Mouse (Mus musculus) ES-CJ7 (cell line): ENCODE data around the gene Tbxas1.

Source experiments
- DNase-seq: peaks from one replicate; pipeline ENCODE4 v3.0.0; 2011; ENCODE audit warnings: low read depth, low spot score

The Tbxas1 gene

GRCm38 (mm10) chr6:38875258-38876070 is at the start of gene Tbxas1:
Tbxas1 (plus strand) TSS chr6:38875404.
- peak; percentile 30 for DNase-seq

DNA sequence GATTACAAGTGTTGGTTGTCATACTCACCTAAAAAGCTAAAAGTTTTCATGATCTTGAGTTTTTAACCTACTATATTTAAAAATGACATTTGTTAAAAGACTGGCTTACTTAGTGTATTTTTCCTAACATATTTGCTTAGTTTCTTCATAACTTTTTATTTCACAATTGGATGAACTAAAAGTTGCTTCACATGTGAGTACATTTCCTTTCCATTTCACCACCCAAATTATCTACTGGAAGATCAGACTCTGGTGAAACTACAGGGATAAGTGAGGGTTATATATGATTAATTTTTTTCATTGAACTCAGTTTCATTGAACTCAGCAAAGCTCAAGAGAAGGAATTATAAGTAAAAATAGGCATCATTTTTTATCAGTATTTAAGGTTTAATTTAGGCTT is 49.3 kb upstream of the Tbxas1 start:
- no peak for DNase-seq

DNA sequence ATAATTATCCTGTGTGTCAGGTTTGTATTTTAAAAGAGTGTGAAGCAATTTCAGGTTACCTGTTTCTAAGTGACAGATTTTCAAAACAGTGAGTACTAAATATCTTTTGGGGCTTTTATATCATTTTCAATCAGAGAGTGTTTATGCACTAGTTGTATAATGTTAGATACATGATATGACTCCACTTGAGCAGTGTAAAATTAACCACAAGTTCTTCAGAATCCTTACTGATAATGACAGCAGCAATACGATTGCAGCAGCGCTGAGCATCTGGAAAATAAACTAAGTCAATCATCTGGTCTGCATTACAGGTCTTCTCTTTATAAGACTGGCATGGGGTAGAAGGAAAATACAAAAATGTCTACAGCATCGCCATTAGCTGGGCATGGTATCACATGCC is 48.3 kb upstream of the Tbxas1 start:
- DNase-seq = no peak

DNA sequence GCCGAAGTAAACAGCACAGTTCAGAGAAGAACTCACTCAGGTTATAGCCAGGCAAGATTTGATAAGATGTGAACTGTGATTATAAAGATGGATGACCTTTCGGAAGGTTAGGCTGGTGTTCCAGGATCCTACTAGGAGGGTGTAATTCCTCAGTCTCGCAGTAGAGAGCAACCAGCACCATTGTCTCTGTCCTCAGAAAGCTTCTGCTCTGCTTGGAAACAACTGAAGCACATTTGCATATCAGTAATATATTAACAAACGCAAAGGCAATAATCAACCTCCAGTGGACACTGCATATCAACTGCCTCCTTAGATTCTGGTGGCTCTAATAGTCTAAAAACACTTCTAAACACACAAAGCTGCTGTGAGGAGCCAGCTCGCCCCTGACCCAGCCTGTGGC is 47.8 kb upstream of the Tbxas1 start:
- no peak for DNase-seq

DNA sequence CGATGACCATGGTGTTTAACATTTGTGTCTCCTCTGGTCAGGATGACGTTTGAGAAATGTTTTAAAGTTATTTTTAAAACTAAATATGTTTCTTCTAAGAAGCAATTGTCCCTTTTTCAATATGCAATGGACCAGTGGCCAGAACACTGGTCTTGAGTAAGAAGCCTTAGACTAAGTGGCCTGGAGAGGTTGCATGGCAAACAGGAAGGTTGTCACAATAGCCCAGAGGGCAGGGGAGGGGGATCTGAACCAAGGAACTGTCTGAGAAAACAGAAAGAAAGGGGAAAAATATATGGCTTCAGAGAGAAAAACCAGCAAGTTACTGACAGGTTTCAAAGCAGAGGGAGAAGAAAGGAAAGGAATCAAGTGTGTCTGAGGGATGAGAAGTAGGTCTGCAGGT is 47.0 kb upstream of the Tbxas1 start:
- no peak for DNase-seq

DNA sequence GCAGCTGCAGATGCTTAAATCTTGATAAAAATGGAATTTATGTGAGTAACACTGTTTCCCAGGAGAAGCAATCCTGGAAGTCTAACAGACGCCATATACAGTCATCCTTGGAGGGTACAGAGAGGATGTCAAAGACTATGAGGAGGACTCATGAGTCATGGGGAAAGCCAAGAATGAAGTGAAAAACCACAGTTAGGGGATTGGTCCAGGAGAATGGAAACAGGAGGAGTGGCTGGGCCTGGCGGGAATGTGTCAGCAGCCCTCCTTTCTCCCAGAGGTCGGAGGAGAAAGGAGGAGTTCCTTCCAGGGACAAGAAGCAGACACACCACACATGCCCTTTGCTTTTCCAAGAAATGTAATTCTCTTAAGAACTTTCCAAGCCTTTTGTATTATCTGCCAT is 45.8 kb upstream of the Tbxas1 start:
- DNase-seq = no peak

DNA sequence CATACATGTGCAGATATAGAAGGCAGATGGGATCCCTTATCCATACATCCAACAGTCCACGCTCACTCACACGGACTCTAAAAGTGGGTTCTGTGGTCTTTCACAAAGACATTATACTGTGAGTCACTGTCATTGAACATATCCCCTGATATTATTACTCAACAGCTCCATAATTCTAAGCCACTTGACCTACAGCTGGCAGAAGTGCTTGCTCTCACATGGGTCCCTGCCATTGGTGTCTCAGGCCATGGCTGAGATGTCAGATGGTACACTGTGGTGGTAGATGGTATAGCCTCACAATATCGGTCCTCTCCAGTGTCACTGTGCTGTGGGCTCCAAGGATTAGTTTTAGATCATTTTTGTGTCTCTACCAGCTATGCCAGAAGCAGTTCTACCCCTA is 41.5 kb upstream of the Tbxas1 start:
- DNase-seq = no peak

DNA sequence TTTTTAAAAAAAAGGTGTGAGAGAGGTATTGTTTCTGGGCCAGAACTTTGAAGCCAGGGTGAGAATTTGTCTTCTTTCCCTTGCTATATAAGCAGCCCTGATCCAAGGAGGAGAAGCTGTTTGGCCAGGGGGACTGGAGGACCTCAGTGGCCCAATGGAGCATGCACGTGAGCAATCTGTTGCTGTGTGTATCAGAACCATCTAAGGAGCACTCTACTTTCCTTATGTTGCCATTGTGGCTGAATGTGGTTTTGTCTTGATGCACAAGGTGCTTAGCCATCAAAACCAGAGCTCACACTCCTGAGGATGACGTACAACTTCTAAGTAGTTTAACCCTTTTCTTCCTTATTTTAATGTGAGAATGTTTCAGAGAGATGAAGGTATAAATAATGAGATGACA is 40.5 kb upstream of the Tbxas1 start:
- no peak for DNase-seq

GRCm38 (mm10) chr6:38835217-38835616 is 40.0 kb upstream of the Tbxas1 start:
- no peak for DNase-seq

GRCm38 (mm10) chr6:38838061-38838460 is 37.1 kb upstream of the Tbxas1 start:
- DNase-seq = no peak

DNA sequence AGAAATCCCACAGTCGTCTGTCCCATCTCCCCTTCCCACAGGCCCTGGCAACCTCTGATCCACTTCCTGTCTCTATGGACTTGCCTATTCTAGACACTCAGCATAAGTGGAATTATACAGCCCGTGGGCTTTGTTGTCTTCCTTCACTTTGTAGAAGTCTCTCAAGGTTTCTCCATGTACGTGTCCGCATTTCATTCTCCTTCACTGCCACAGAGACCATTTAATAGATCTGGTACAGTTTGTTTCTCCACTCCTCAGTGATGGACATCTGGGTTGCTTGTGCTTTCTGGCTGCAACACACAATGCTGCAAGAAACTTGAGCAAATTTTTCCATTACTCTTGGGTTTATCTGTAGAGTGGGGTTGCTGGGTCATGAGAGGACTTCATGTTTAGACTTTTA is 35.3 kb upstream of the Tbxas1 start:
- no peak for DNase-seq

GRCm38 (mm10) chr6:38840380-38840779 is 34.8 kb upstream of the Tbxas1 start:
- no peak for DNase-seq

DNA sequence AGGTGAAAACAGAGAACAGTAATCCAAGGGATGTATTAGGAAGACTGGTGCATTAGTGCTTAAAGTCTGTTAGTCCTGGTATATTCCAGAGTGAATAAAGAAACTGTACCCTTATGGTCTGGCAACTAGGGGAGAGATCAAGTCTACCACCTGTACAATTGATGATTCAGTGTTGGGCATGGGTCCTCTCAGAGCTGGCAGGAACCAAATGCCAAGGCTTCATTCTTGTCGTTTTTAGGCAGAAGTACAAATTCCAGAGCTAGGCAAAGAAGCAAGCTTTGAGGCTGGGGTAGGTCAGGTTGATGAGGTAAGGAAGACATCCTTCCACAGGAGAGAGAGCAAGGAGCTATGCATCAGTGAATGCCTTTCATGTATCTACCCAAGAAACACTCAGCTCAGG is 34.4 kb upstream of the Tbxas1 start:
- no peak for DNase-seq

DNA sequence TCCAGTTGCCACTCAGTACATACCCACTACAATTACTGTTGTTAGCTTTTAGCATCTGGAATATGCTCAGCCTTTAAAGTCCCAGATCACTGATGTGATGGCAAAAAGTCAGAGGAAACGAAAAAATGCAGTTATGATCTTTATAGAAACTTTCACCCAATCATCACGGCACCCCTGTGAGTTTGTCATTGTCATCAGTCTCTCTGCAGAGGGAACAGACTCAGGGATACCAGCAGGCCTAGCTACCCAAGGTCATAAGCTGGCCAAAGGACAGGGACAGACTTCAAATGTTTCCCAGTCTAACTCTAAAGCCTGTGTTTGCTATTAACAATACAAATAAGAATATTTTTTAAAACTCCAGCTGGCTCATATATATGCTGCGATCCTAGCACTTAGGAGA is 33.7 kb upstream of the Tbxas1 start:
- DNase-seq = no peak

GRCm38 (mm10) chr6:38845117-38845516 is 30.1 kb upstream of the Tbxas1 start:
- no peak for DNase-seq

- no peak for DNase-seq
These were observed 29.3 kb upstream of the Tbxas1 start for GRCm38 (mm10) chr6:38845876-38846275.

- DNase-seq = no peak
These were observed 28.6 kb upstream of the Tbxas1 start for GRCm38 (mm10) chr6:38846330-38847195.

- DNase-seq = no peak
These were observed 27.8 kb upstream of the Tbxas1 start for GRCm38 (mm10) chr6:38847447-38847846.

DNA sequence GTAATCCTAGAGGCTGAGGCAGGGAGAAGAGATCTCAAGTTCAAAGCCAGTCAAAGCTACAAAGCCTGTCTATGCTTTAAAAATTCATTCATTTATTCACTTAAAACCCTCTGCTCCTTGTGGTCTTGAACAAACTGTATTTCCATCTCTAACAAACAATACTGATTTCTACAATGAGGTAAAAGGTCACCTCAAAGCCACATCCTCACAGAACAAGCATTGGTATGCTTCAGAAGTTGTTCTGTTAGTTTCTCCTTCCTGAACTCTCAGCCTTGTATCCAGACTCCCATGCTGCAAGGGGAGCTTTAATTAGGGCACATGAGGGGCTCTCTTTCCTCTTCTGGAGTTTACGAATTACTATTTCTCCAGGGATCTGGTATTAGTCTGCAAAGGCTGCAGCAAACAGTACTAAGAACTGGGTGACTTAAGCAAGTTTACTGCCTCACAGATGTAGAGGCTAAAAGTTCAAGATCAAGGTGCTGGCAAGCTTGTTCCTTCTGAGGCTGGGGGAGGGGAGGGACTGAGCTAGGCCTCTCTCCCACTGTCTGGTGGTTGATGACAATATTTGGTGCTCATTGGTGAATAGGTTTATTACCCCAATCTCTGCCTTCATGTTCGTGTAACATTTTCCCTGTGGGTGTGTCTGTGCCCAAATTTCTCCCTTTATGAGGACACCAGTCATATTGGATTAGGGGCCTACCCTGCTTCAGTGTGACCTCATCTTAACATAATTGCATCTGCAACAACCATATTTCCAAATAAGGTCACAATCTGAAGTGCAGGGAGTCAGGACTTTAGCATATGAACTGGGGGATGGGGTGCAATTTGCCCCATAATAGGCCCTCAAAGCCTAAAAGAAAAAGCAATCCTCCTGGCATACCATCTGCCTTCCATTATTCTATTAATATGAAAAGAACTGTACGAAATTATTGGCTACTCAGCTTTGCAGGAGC is 27.0 kb upstream of the Tbxas1 start:
- no peak for DNase-seq

GRCm38 (mm10) chr6:38850715-38851259 is 24.4 kb upstream of the Tbxas1 start:
- DNase-seq = peak; percentile 23

DNA sequence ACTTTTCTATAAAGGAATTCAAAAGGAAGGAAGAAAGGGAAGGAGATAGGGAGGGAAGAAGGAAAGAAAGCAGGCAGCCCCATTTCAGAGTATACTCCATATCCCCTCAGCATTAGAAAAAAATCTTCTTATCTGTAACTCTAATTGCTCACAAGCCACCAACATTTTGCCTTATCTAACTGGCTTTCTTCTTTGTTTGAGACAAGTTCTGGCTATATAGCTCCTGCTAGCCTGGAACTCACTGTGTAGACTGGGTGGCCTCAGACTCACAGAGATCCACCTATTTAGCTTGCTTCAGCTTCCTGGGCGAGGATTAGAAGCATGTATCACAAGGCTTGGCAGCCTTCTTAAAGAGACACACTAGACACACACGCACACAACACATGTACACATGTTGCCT is 23.5 kb upstream of the Tbxas1 start:
- no peak for DNase-seq
